Mouse (Mus musculus) T-helper 2 cell (primary cell): ENCODE measurements at regions not wholly inside any gene's neighbourhood (a gene's known extent, or its start where the extent isn't known, plus 50 kb on each side); places are given as distances from the start of the nearest gene placed in this dataset.

Experiments
- in situ Hi-C: fragments of 300-600 bp; cut with MboI, MseI; formaldehyde crosslinking; loops from one replicate; pipeline ENCODE4 v1.15.1; 2025; ENCODE audit warnings: high pct_unique_total_duplicates

DNA sequence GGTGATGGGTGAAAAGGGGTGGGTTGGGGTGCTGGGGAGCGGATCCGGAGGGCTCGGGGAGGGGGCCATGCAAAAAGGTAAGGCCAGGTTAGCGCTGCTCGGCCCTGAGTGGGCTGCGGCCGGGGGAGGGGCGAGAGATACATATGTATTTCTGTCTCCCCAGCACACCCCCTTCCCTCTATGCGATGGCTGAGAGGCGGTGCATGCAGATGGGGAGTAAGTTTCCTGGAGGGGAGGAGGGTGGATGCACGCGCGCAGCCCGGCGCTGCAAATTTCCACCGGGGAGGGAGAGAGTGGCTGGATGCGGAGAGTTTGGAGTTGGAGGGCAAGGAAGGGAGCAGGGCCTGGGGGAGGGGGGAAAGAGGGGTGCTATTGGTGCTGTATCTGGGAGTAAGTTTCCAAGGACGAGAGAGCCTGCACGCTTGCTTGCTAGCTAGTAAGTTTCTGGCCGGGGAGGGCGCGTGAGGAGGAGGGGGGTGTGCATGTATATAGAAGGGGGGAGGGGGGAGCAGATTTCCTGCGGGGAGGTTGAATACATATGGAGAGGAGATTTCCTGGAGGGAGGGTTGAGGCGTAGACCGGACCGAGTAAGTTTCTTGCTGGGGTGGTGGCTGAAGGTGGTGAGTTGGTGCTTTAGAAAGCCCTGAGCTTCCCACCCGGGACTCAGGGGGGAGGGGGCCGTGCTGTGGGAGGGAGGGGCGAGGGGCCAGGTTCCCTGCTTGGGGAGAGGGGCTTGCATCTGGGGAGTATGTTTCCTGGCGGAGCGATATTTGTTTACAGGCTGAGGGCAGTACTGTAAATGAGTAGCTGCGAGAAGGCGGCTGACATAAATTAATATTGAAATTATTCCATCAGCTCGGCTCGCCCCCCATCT lies 130.8 kb upstream of the Ubr2 start:
- in situ Hi-C loops: no loop called here

DNA sequence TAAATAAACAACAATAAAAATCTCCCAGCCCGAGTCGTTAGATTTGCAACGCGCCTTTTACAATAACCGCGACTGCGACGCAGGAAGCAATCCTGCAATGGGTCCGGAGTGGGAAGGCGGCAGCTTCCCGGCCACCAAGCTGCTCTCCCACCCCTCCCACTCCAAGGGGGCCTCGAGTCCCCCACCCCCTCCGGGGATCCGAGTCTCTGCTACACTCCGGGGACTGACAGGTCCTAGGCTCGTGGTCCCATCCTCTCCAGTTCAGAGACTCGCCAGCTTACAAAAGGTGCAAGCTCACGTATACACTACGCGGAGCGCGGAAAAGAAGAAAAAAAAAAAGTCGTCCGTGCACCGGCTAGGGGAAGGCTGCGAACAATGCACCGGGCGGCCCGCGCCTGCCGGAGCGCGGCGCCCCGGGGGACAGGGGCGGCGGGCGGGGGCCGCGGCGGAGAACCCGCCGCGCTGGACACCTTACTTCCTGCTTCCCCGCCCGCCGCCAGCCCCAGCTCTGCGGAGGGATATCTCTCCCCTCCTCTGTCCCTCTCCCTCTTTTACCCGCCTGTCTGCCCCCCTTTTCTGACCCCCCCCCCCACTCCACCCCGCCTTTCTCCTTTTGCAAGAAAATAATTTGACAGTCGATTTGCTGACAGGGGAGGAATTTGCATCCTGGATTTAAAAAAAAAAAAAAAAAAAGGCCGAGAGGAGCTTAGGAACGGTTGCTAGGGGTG lies 130.0 kb upstream of the Ubr2 start:
- in situ Hi-C loops: no loop called here

DNA sequence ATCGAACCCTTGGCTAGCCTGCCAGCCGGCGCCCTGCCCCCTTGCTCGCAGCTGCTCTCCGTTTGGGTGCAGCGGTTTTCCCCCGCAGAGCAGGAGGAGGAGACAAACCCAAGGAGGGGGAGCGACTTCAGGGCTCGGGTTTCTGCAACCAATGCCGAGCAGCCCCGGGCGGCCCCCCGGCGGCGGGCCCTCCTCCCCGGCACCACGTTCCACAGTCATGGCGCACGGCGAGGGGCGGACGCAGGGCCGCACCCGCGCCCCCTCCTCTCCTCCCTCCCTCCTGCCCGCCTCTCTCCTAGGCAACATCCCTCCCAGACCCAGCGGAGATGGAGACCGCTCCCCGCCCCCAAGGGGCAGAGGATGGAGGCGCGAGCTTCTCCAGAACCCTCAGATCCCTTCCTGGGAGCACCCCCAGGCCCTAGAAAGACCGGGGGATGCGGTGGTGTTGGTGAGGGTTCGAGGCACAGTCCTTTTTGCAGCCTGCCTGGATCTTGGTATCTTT lies 129.4 kb upstream of the Ubr2 start:
- in situ Hi-C loops: no loop called here

DNA sequence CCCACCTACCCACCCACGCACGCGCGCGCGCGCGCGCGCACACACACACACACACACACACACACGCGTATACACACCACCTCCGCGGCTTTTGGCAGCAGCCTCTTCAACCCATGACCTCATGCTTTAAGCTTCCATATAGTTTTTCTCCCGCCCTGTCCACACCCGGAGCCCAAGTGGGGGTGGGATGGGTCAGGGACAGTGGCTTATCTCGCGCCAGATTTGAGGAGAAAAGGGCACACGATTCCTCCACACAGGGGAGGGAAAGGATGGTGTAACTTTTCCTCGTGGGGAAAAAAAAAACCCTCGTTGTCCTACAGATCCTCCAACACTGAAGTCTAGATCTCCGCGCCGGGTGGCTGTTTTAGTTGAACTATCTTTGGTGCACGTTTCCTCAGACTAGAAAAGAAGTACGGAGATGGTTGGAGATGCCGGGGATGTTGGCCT lies 128.8 kb upstream of the Ubr2 start:
- in situ Hi-C loops: no loop called here

DNA sequence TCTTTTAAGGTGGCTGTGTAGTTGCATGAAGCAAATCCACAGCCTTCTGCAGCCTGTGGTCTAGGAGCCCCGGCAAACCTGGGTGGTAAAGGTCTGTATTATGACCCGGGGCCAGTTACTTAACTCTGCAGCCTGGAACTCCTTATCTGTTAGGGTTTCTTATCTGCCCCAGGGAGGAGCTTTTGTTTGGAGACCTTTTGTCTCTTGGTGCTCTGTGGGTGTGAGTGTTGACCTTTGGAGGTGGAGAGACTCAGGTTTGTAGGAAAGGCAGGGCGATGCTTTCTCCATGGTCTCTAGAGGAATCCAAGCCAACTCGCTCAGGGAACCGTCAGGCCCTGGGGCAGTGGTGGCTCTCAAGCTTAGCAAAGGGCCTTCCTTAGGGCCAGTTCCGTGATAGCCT lies 127.8 kb upstream of the Ubr2 start:
- in situ Hi-C loops: no loop called here

DNA sequence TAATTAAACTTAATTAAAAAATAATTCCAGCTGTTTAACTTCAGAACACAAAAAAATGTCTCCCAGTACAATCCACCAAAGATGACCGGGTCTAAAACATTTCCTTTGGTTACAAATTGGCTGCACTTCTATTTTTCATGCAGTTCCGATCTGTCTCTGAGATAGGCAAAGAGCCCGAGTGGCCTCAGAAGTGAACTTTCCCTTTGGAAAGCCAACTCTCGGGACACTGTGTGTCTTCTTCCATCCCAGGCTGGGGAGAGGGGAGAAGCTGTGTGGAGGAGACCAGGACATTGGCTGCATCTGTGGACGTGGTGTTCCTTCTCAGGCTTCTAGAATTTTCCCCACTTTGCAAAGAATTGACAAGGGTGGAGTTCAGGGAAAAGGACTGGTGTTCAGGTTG lies 125.0 kb upstream of the Ubr2 start:
- in situ Hi-C loops: no loop called here

DNA sequence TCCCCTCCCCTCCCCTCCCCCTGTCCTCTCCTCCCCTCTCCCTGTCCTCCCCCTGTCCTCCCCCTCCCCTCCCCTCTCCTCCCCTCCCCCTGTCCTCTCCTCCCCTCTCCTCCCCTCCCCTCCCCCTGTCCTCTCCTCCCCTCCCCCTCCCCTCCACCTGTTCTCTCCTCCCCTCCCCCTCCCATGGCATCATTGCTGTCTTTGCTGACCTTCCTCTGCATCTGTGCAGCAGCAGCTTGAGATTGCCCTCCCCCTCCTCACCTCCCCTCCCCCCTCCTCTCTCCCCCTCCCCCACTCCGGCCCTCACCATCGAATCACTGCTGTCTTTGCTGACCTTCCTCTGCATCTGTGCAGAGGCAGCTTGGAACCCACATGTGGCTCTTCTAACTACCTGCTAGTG lies 123.4 kb upstream of the Ubr2 start:
- in situ Hi-C loops: no loop called here

DNA sequence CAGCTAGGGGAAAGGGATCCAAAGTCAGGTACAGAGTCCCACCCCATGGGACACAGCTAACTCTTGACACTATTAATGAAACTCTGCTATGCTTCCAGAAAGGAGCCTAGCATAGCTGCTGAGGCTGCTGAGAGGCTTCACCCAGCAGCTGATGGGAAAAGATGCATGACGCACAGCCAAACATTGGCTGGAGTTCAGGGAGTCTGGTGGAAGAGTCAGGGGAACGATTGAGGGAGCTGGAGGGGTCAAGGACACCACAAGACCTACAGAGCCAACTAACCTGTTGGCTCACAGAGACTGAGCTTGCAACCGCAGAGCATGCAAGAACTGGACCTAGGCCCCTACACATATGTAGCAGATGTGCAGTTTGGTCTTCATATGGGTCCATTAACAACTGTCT lies 117.2 kb upstream of the Ubr2 start:
- in situ Hi-C loops: no loop called here

DNA sequence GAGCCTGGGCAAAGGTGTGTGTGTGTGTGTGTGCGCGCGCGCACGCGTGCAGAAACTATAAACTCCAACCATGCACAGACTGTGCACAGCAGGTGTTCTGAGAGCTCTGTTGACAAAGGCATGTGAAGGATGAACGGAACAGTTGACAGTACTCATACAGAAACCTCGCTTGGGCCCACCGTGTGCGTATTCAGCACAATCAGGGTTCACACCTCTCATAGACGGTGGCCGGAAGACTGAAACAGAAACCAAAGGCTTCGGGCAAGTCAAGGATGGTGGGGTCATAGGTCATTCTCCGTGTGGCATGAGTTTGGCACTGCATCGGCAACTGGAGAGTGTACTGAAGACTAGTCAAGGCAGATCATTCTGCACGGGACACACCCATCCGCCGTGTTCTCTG lies 113.2 kb upstream of the Ubr2 start:
- in situ Hi-C loops: no loop called here

DNA sequence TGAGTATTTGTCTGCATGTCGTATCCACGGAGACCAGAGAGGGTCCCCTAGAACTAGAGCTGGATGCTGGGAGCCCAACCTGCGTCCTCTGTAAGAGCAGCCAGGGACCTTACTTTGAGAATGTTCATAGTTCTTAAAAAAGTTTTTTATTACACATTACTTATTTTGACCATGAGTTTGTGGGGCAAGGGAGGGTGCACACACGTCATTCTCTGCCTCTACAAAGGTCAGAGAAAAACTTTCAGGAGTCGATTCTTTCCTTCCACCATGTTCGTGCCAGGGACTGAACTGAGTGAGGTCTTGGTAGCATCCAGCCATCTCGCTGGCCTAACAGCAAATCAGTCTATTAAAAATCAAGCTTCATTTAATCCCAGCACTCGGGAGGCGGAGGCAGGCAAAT lies 111.9 kb upstream of the Ubr2 start:
- in situ Hi-C loops: no loop called here

DNA sequence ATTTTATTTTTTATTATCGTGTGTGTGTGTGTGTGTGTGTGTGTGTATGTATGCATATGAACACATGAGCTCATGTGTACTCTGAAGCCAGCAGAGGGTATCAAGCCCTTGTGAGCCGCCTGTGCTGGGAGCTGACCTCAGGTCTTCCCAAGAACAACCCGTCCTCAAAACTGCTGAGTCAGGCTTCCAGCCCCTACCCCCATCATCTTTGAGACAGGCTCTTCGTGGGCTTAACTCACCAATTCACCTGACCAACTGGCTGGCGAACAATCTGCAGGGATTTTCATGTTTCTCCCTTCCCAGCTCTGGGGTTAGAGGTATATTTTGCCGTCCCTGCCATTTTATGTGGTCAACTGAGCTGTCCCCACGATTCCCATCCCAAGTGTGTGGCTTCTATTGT lies 107.7 kb upstream of the Ubr2 start:
- in situ Hi-C loops: no loop called here

DNA sequence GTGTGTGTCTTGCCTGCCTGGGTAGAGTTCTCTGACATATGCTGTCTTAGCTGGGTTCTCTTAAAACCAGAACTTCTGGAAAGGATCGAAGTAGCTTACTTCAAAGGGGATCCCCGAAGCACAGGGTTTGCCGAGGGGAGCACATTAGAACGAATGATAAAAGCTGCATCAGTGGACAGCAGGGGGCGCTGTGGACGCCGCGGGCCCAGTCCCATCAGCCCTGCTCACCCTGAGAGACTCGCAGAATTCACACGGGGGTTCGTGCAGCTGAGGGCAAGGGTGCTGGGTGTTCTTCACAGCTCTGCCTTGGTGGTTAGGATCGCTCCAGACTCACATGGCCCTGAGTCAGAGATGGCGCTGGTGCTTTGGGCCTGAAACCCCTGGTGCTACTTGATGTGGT lies 105.4 kb upstream of the Ubr2 start:
- in situ Hi-C loops: no loop called here

DNA sequence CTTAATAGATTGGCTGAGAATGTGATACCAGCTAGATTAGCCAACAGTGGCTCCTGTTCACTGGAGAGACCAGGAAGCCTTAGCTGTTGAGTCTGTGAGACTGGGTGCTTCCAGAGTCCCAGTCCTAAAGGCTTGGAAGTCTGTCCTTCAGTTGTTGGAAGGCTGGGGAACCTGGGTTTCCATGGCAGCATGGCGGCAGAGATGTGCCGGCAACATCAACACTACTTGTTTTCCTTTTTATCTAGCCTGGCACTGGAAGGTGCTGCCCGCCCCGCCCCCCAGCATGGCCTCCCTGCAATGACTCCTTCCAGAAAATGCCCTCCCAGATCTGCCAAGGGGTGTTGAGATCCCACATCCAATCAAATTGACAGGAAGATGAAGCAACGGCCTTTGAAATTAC lies 104.8 kb upstream of the Ubr2 start:
- in situ Hi-C loops: no loop called here

DNA sequence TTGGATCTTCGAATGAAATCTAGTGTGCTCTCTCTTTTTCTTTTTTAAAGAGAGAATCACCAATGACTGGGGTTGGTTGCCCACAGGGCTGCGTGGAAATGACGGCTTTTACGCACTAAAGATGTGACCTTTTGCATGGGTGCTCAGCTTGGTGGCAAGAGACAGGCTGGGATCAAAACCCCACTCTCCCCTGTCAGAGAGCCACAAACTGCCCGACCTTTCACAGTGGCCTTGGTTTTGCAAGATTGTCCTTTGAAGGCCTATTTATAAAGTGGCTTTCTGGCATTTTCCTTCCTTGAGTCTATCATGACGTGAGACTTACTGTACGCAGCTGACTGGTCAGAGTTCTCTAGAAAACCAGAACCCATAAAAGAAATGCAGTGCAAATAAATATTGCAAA lies 104.4 kb upstream of the Ubr2 start:
- in situ Hi-C loops: no loop called here

DNA sequence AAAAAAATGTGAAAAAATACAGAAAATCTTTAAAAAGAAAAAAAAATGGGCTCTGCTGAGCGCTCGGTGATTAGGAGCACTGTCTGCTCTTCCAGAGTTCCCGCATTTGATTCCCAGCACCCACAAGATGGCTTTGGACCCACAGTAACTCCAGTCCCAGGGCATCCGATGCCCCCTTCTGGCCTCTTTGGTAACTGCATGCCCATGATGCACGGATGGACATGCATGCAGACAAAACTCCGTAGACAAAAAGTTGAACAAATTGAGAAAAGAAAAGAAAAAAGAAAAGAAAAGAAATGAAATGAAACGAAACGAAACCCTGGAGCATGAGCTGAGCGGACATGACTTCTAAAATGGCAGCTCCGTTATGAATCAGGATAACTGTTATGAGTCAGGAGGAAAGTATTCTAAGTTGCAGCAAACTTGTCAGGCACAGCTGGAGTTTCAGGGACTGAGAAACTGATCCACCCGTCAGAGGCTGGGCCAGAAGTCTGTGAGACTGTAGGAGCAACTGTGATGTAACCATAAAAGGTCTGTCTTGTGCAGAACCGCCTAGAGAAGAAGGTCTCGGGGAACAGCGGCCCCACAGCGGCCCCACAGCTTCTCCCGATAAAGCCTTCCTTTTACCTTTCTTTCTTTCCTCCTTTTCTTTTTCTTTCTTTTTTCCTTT lies 102.3 kb upstream of the Ubr2 start:
- in situ Hi-C loops: no loop called here

DNA sequence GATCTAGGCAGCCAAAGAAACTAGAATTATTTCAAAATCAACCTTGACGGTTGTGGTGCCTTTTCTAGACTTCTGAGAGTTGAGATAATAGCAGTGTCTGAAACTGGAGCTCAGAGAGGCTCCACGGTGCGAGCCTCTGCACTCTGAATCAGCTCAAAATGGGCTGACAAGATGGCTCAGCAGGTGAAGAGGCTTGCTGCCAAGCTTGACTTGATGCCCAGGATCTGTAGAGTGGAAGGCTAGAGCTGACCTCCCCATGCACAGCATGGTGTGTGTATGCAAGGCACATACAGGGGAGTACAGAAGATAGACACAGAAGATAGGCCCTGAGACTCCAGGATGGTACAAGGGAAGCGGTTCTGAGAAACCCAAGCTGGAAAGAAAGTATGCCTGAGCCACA lies 100.5 kb upstream of the Ubr2 start:
- in situ Hi-C loops: no loop called here

DNA sequence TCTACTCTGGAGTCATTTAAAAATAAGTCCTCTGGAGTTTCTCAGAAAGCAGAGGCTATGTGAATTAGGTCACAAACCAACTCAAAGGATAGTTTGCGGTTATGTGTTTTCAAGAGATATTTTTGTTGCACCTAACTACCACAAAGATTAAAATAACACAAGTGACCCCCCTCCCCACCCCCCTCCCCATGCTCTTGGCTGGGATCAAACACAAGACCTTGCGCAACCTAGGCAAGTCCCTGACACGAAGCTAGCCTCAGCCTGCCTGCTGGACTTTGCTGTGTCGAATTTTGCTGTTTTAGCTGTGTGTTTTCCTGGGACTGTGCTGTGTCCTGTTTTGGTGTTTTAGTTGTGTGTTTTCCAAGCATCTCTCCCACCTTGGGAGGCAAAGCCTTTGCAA lies 94.0 kb upstream of the Ubr2 start:
- in situ Hi-C loops: no loop called here

DNA sequence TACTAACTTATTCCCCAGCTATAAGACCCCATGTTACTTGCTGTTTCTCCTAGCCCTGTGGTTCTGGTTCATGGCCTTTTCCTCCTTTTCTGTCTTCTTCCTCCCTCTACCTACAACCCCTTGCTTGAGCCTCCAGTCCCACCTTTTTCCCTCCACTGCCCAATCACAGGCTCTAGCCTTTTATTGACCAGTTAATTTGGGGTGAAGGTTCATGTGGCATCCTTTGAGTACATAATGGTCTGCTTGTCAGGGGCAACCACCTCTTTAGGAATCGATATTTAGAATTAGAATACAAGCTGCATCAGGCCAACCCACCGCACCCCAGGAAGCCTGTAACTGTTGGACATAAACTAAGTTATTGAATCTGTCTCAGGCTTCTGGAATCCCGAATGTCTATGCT lies 84.8 kb upstream of the Ubr2 start:
- in situ Hi-C loops: no loop called here

DNA sequence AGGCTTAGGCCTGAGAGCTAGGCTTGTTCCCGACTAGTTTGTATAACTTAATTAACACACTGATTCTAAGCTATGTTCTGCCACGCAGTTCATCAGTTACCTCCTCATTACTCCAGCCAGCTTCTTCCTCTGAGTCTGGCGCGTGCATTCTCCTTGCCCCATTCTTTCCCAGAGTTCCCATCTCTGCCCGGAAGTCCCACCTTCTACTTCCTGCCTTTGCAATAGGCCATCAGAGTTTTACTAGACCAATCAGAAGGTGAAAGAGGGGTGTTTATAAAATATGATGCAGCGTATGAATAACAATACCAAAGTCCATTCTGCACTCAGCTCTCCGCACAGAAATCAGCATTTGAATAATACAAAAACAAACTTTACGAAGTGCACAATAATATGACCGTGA lies 81.7 kb upstream of the Ubr2 start:
- in situ Hi-C loops: no loop called here

DNA sequence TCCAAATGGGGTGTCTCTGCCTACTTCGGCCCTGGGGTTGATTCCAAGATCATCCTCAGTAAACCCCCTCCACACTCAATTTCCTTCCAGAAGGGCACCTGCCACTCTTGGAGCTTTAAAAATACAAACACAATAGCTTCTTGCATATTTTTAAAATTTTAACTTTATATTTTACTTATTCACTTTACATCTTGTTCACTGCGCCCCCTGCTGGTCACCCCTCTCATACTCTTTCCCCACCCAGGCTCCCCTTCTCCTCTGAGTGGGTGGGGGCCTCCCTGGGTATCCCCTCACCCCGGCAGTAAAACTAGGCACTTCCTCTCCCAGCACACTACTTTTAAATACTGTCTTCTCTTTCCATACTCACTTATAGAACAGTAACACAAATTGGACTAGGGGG lies 79.4 kb upstream of the Ubr2 start:
- in situ Hi-C loops: no loop called here

DNA sequence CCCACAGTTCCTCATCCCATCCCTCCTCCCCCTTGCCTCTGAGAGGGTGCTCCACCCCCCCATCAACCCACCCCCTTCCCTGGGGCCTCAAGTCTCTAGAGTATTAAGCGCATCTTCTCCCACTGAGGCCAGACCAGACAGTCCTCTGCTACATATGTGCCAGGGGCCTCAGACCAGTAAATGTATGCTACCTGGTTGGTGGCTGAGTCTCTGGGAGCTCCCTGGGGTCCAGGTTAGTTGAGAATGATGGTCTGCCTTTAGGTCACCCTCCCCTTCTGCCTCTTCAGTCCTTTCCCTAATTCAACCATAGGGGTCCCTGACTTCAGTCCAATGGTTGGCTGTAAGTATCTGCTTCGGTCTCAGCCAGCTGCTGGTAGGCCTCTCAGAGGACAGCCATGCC lies 58.9 kb upstream of the Ubr2 start:
- in situ Hi-C loops: no loop called here

DNA sequence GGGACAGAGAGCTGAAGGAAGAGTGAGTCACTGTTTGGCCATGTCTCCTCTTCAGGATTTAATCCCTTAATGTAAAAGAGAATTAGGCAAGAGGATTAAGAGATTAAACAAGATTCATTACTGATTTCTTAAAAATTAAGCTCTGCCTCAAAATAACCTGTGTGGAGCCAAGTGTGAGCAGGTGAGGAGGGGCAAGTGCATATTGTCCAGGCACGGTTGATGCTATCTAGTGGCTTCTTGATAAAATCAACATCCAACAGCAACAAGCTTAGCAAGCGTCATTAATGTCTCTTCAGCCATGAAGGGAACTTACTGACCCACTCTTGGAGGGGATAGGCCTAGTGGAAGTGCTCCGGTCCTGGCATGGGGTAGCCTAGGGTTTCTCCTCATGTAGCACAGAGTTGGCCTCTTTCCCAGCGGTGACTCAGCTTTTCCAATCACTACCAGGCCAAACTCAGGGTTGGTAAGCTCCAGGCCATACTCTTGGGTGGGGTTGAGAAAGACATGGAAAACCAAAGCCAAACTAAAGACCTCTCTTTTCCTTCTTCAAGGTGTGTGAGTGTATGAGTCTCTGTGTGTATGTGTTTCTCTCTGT lies 55.0 kb upstream of the Ubr2 start:
- in situ Hi-C loops: no loop called here
